Mouse (Mus musculus): ENCODE results near the gene Ptger2. TPM values are rescaled to one million over a fixed set of nuclear protein-coding genes. Genes with fewer than 3 reads are reported as not detected.
A peak's percentile ranks its signal among the peaks of the same experiment; 100 is the strongest.

Gene Ptger2
- polyA plus RNA-seq, 1 experiment from 2014 or later, result 1.6 TPM

- Histone ChIP-seq H3K27me3 (ENCODE audit: control insufficient read depth, insufficient read depth, low read length) (no peaks in the 10 kb centered on the region), H3K9ac (ENCODE audit: low read length) (no peak overlapping the region), H3K9me3 (ENCODE audit: control insufficient read depth, low read length) (no peaks in the 10 kb centered on the region), H3K4me2 (replicated peaks; ENCODE audit: low read depth) (no peak overlapping the region), H3K36me3 (ENCODE audit: control insufficient read depth, insufficient read depth, low read length) (no peaks in the 10 kb centered on the region), H3K4me1 (replicated peaks; ENCODE audit: control insufficient read depth, insufficient read depth) (no peaks in the 10 kb centered on the region), H3K27ac (replicated peaks) (no peak overlapping the region), H3K4me3 (ENCODE audit: low read depth, low read length) (no peak overlapping the region)
- no peak for ATAC-seq (ENCODE audit: low FRiP score, low TSS enrichment)
- no peak for DNase-seq (ENCODE audit: low spot score)
- 87% methylated on average over 3 of the region's 3 CpGs for WGBS
- TF ChIP-seq CTCF (IDR thresholded peaks at IDR 0.05; ENCODE audit: low read depth) (no peak), EP300 (optimal IDR thresholded peaks at IDR 0.05) (no peak)
Measured at GRCm38 (mm10) chr14:45034293-45034692, 46.3 kb downstream of the Ptger2 start.

DNA sequence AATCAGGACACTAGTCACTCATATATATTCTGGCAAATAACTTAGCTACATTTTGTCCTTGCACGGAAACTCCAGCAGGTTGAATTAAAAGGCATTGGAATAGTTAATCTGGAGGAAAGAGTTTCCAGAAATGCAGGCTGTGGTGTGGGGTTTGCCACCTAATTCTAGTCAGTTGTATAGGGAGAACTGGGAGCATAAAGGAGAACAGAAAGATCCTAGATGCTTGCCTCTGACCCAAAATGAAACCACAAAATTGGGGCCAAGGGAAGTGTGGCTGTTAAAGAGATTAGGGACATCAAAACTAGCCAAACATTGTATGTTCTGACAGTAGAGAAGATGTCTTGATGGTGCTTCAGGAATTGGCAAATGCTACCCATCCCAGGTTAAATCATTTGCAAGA is 48.6 kb downstream of the Ptger2 start:
- Histone ChIP-seq H3K4me3 (ENCODE audit: low read depth, low read length) (no peak overlapping the region), H3K9ac (ENCODE audit: low read length) (no peak overlapping the region), H3K9me3 (ENCODE audit: control insufficient read depth, low read length) (no peaks in the 10 kb centered on the region), H3K36me3 (ENCODE audit: control insufficient read depth, insufficient read depth, low read length) (no peaks in the 10 kb centered on the region), H3K27ac (replicated peaks) (no peak overlapping the region), H3K4me1 (replicated peaks; ENCODE audit: control insufficient read depth, insufficient read depth) (no peaks in the 10 kb centered on the region), H3K27me3 (ENCODE audit: control insufficient read depth, insufficient read depth, low read length) (no peaks in the 10 kb centered on the region), H3K4me2 (replicated peaks; ENCODE audit: low read depth) (no peak overlapping the region)
- TF ChIP-seq EP300 (optimal IDR thresholded peaks at IDR 0.05), result no peak
- no peak for TF ChIP-seq CTCF (IDR thresholded peaks at IDR 0.05; ENCODE audit: low read depth)
- WGBS, result 93% methylated on average over 1 of the region's 1 CpGs
- no peak for ATAC-seq (ENCODE audit: low FRiP score, low TSS enrichment)
- no peak for DNase-seq (ENCODE audit: low spot score)

DNA sequence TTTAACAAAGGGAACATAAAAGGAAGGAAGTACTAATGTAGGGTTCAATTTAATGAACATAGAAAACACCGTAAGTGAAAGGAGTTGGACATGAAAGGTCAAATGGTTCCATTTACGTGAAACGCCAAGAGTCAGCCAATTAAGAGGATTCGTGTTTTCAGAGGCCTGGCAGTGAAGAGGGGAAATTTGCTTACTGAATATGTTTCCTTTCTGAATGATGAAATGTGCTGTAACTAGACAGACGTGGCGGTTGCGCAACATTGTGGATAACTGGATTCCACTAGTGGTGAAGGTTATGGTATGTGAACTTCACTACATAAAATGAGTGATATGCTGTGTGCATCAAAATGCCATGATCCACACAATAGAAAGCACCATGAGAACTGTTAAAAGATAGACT is 50.1 kb downstream of the Ptger2 start:
- no peaks in the 10 kb centered on the region for H3K9me3 ChIP-seq (ENCODE audit: control insufficient read depth, low read length)
- WGBS, result 72% methylated on average over 7 of the region's 7 CpGs
- no peak overlapping the region for H3K4me3 ChIP-seq (ENCODE audit: low read depth, low read length)
- ATAC-seq (ENCODE audit: low FRiP score, low TSS enrichment) (no peak), DNase-seq (ENCODE audit: low spot score) (no peak)
- H3K4me2 ChIP-seq (replicated peaks; ENCODE audit: low read depth), result no peak overlapping the region
- no peak overlapping the region for H3K9ac ChIP-seq (ENCODE audit: low read length)
- H3K36me3 ChIP-seq (ENCODE audit: control insufficient read depth, insufficient read depth, low read length), result no peaks in the 10 kb centered on the region
- H3K4me1 ChIP-seq (replicated peaks; ENCODE audit: control insufficient read depth, insufficient read depth), result no peaks in the 10 kb centered on the region
- no peak for TF ChIP-seq CTCF (IDR thresholded peaks at IDR 0.05; ENCODE audit: low read depth)
- TF ChIP-seq EP300 (optimal IDR thresholded peaks at IDR 0.05), result no peak
- no peaks in the 10 kb centered on the region for H3K27me3 ChIP-seq (ENCODE audit: control insufficient read depth, insufficient read depth, low read length)
- no peak overlapping the region for H3K27ac ChIP-seq (replicated peaks)

- no peak overlapping the region for H3K27ac ChIP-seq (replicated peaks)
- H3K4me3 ChIP-seq (ENCODE audit: low read depth, low read length), result no peak overlapping the region
- 76% methylated on average over 5 of the region's 5 CpGs for WGBS
- H3K9ac ChIP-seq (ENCODE audit: low read length), result no peak overlapping the region
- H3K4me2 ChIP-seq (replicated peaks; ENCODE audit: low read depth), result no peak overlapping the region
- DNase-seq (ENCODE audit: low spot score) (no peak), ATAC-seq (ENCODE audit: low FRiP score, low TSS enrichment) (no peak)
- no peaks in the 10 kb centered on the region for H3K9me3 ChIP-seq (ENCODE audit: control insufficient read depth, low read length)
- TF ChIP-seq CTCF (IDR thresholded peaks at IDR 0.05; ENCODE audit: low read depth) (no peak), EP300 (optimal IDR thresholded peaks at IDR 0.05) (no peak)
- H3K4me1 ChIP-seq (replicated peaks; ENCODE audit: control insufficient read depth, insufficient read depth), result no peaks in the 10 kb centered on the region
- no peaks in the 10 kb centered on the region for H3K27me3 ChIP-seq (ENCODE audit: control insufficient read depth, insufficient read depth, low read length)
- H3K36me3 ChIP-seq (ENCODE audit: control insufficient read depth, insufficient read depth, low read length), result no peaks in the 10 kb centered on the region
Measured at GRCm38 (mm10) chr14:45040851-45041475, 53.0 kb downstream of the Ptger2 start.

GRCm38 (mm10) chr14:45048128-45048527 is 60.1 kb downstream of the Ptger2 start:
- Histone ChIP-seq H3K36me3 (ENCODE audit: control insufficient read depth, insufficient read depth, low read length) (no peaks in the 10 kb centered on the region), H3K9ac (ENCODE audit: low read length) (no peak overlapping the region), H3K4me2 (replicated peaks; ENCODE audit: low read depth) (no peak overlapping the region), H3K27ac (replicated peaks) (no peak overlapping the region), H3K27me3 (ENCODE audit: control insufficient read depth, insufficient read depth, low read length) (no peaks in the 10 kb centered on the region), H3K4me3 (ENCODE audit: low read depth, low read length) (no peak overlapping the region), H3K4me1 (replicated peaks; ENCODE audit: control insufficient read depth, insufficient read depth) (no peaks in the 10 kb centered on the region), H3K9me3 (ENCODE audit: control insufficient read depth, low read length) (no peaks in the 10 kb centered on the region)
- DNase-seq (ENCODE audit: low spot score) (no peak), ATAC-seq (ENCODE audit: low FRiP score, low TSS enrichment) (no peak)
- TF ChIP-seq CTCF (IDR thresholded peaks at IDR 0.05; ENCODE audit: low read depth), result no peak
- WGBS, result 83% methylated on average over 2 of the region's 2 CpGs

DNA sequence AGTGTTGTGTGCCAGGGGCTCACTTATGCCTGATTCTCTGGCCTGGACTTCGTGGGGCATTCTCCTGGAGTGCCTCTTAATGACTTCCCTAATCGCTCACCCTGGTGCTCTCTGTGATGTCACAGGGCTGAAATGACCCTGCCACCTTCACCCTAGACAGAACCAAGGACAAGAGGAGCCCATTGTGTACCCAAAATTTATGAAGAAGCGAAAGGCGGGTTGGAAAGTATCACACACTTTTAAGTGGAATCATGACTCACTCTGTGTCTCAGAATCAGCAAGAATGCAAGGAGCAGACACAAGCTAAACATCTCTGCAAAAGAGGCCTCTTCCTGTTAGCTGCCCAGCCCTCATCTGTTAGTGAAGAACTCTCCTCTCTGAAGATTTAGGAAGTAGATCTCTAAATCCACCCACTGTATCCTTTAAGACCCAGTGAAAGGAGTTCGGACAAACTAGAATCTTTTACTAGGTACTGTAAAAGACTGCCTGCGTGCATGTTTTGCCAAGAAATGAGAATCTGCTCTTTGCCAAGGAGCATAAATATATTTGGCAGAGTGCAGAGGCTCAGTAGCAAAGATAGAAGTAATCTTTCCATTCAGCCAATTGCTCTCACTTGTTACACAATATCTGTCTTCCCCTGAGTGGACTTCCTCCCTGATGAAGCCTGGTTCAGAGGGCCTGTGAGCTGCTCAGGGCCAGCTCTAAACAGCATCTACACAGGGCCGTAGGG is 61.9 kb downstream of the Ptger2 start:
- Histone ChIP-seq H3K4me3 (ENCODE audit: low read depth, low read length) (no peak overlapping the region), H3K4me1 (replicated peaks; ENCODE audit: control insufficient read depth, insufficient read depth) (no peaks in the 10 kb centered on the region), H3K4me2 (replicated peaks; ENCODE audit: low read depth) (no peak overlapping the region), H3K27ac (replicated peaks) (peak overlapping the region; percentile 84), H3K27me3 (ENCODE audit: control insufficient read depth, insufficient read depth, low read length) (no peaks in the 10 kb centered on the region), H3K9ac (ENCODE audit: low read length) (no peak overlapping the region), H3K36me3 (ENCODE audit: control insufficient read depth, insufficient read depth, low read length) (no peaks in the 10 kb centered on the region), H3K9me3 (ENCODE audit: control insufficient read depth, low read length) (no peaks in the 10 kb centered on the region)
- DNase-seq (ENCODE audit: low spot score), result no peak
- WGBS, result 29% methylated on average over 7 of the region's 7 CpGs
- TF ChIP-seq EP300 (optimal IDR thresholded peaks at IDR 0.05) (no peak), CTCF (IDR thresholded peaks at IDR 0.05; ENCODE audit: low read depth) (no peak)
- ATAC-seq (ENCODE audit: low FRiP score, low TSS enrichment), result peak; percentile 70; the same call in 1 of the 2 replicates

Data from stomach, postnatal 0 days (tissue).